Mouse (Mus musculus): ENCODE data around the gene Fnbp1.
A peak's percentile ranks its signal among the peaks of the same experiment; 100 is the strongest.

Fnbp1 gene

GRCm38 (mm10) chr2:31025458-31025857 is 116.3 kb downstream of the Fnbp1 start:
- no peak for DNase-seq (ENCODE audit: low spot score)

- peak; percentile 80 for DNase-seq (ENCODE audit: low spot score)
Observed at GRCm38 (mm10) chr2:31024618-31025370, 117.0 kb downstream of the Fnbp1 start.

GRCm38 (mm10) chr2:31023940-31024339 is 117.9 kb downstream of the Fnbp1 start:
- no peak for DNase-seq (ENCODE audit: low spot score)

GRCm38 (mm10) chr2:31020202-31020601 is 121.6 kb downstream of the Fnbp1 start:
- DNase-seq (ENCODE audit: low spot score): no peak

- no peak for DNase-seq (ENCODE audit: low spot score)
Observed at GRCm38 (mm10) chr2:31019011-31019410, 122.8 kb downstream of the Fnbp1 start.

GRCm38 (mm10) chr2:31018519-31018918 is 123.3 kb downstream of the Fnbp1 start:
- no peak for DNase-seq (ENCODE audit: low spot score)

GRCm38 (mm10) chr2:31017625-31018317 is 124.0 kb downstream of the Fnbp1 start:
- DNase-seq (ENCODE audit: low spot score): no peak

GRCm38 (mm10) chr2:31013371-31014120 is 128.3 kb downstream of the Fnbp1 start:
- DNase-seq (ENCODE audit: low spot score): no peak

- no peak for DNase-seq (ENCODE audit: low spot score)
Observed at GRCm38 (mm10) chr2:31007208-31007607, 134.6 kb downstream of the Fnbp1 start.

- no peak for DNase-seq (ENCODE audit: low spot score)
Observed at GRCm38 (mm10) chr2:31006434-31006833, 135.4 kb downstream of the Fnbp1 start.

GRCm38 (mm10) chr2:31005453-31005852 is 136.4 kb downstream of the Fnbp1 start:
- no peak for DNase-seq (ENCODE audit: low spot score)

- DNase-seq (ENCODE audit: low spot score): no peak
Observed at GRCm38 (mm10) chr2:31002857-31003256, 139.0 kb downstream of the Fnbp1 start.

- DNase-seq (ENCODE audit: low spot score): no peak
Observed at GRCm38 (mm10) chr2:30998443-30999260, 143.2 kb downstream of the Fnbp1 start.

- no peak for DNase-seq (ENCODE audit: low spot score)
Observed at GRCm38 (mm10) chr2:30995432-30995996, 146.3 kb downstream of the Fnbp1 start.

- DNase-seq (ENCODE audit: low spot score): no peak
Observed at GRCm38 (mm10) chr2:30994853-30995252, 147.0 kb downstream of the Fnbp1 start.

GRCm38 (mm10) chr2:30990221-30990620 is 151.6 kb downstream of the Fnbp1 start:
- no peak for DNase-seq (ENCODE audit: low spot score)

GRCm38 (mm10) chr2:30985111-30986020 is 156.4 kb downstream of the Fnbp1 start:
- DNase-seq (ENCODE audit: low spot score): no peak

GRCm38 (mm10) chr2:30983024-30983423 is 158.8 kb downstream of the Fnbp1 start:
- no peak for DNase-seq (ENCODE audit: low spot score)

- DNase-seq (ENCODE audit: low spot score): peak; percentile 100
Observed at GRCm38 (mm10) chr2:30981790-30982513, 159.9 kb downstream of the Fnbp1 start, which contains the start of the genes BC005624 and Usp20. TSS of gene BC005624 (minus strand) at chr2:30982201. TSS of gene Usp20 (plus strand) at chr2:30982279.
